Mouse (Mus musculus) stomach, embryonic 16.5 days (tissue): Measurements from ENCODE around the gene Zap70. TPM values are rescaled to one million over a fixed set of nuclear protein-coding genes. Genes with fewer than 3 reads are reported as not detected.

Experiments
- polyA plus RNA-seq: library from polyadenylated mRNA; unstranded; fragments of >200 nt; fragmentation: Nextera tagmentation; extraction: Ambion mirVana; gene quantifications from 2 replicates; pipeline ENCODE4 v1.2.1, GENCODE M21; 2015

The Zap70 gene
- polyA plus RNA-seq, 1 experiment from 2014 or later: 0.49 TPM

Other genes starting within 250 kb of the Zap70 start
- gene Cnnm3, start 249.9 kb upstream of the Zap70 start, polyA plus RNA-seq: 2.5 and 3.0 TPM in 2 replicates
- 18.0 and 21.7 TPM in 2 replicates for gene Ankrd23, start 224.9 kb upstream of the Zap70 start, polyA plus RNA-seq
- 1.9 TPM in 1 of 2 replicates, not detected in the other for gene Gm42417, start 222.4 kb upstream of the Zap70 start, polyA plus RNA-seq
- 26.7 and 30.5 TPM in 2 replicates for gene Ankrd39, start 214.4 kb upstream of the Zap70 start, polyA plus RNA-seq
- gene Sema4c, start 203.4 kb upstream of the Zap70 start, polyA plus RNA-seq: 10.0 and 10.6 TPM in 2 replicates
- gene Fam178b, start 78.6 kb upstream of the Zap70 start, polyA plus RNA-seq: 0.50 and 0.94 TPM in 2 replicates
- 591 and 640 TPM in 2 replicates for gene Cox5b, start 70.3 kb upstream of the Zap70 start, polyA plus RNA-seq
- 0.13 TPM in 1 of 2 replicates, not detected in the other for gene 4933424G06Rik, start 51.6 kb upstream of the Zap70 start, polyA plus RNA-seq
- gene Actr1b, start 47.4 kb upstream of the Zap70 start, polyA plus RNA-seq: 95.3 and 103 TPM in 2 replicates
- gene Tmem131, start 181.9 kb downstream of the Zap70 start, polyA plus RNA-seq: 12.9 and 13.1 TPM in 2 replicates